Mouse (Mus musculus): ENCODE results near the gene Tctex1d2.

DNA sequence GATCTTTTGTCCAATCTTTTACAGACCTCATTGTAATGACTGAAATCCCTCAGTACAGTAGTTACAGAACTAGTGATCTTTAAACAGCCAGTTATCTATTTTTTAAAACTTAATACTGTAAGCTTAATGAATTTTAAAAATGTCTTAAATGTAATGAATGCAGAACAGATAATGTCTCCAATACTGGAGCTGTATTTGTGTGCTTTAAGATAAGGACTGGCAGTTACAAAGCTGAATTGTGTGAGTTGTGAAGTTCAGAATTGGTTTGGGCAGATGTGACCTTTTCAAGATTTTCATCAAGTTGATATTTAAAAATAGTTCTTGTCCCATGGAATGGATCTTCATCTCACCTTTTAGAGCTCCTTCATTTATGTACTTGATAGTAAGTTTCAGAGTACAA lies 30.5 kb upstream of the Tctex1d2 start:
- no peak for TF ChIP-seq CTCF (IDR thresholded peaks at IDR 0.05; ENCODE audit: extremely low read depth, insufficient read depth, low read length)
- no peak for TF ChIP-seq POLR2A (IDR thresholded peaks at IDR 0.05; ENCODE audit: extremely low read depth, insufficient read depth, low read length)
